ENCODE assay signal across 9 mouse cellular contexts in the genomic region with DNA sequence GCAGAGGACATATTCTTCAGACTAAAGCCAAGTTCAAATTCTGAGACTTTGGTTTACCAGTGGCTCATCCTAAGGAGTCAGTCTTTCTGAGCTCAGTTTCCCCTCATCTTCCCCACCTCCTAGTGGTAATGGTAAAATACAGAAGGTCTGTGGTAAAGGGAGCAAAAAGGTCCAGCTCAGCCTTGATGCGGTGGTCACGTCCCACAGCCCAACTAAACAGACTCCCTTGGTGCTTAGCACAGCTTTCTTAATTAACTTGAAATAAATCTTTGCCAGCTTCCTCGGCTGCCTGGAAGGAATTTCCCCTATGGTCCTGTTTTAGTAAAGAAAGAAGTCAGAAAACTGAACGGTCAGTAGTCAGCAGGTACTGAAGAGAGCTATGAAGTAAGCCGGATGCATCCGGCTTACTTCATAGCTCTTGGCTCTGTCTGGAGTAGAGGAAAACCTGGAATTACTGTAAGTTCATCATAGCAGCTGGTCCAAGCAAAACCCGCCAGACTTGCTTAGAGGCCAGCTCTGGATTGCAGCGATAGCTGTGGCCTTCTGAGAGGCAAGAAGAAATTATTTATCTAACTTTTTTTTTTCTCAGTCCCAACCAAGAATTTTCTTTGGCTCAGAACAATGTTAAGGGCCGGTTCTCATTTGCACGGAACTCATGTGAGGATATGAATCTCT.
DNase-seq lines count a peak whose midpoint lies in the region; ATAC-seq and TF ChIP-seq lines count a peak whose summit lies in the region.
"Had no signal": no experiment of that assay in that cellular context is flagged by ENCODE, and none has a peak within 500 bp of the region (broad histone marks: within the 10 kb centered on the region; RNA-seq: fewer than 3 reads in every experiment).

No protein-coding gene starts in this region.

- 80% methylated on average over 10 of the region's 10 CpGs for WGBS in hindbrain, embryonic 13.5 days
- WGBS in hindbrain, embryonic 11.5 days, result 88% methylated on average over 10 of the region's 10 CpGs
- 62% methylated on average over 10 of the region's 10 CpGs for WGBS in heart, embryonic 16.5 days
- WGBS in limb, embryonic 14.5 days, result 46% methylated on average over 10 of the region's 10 CpGs
- 70% methylated on average over 10 of the region's 10 CpGs for whole genome bisulfite sequencing in liver, embryonic 12.5 days (ENCODE audit: insufficient replicate concordance)

- no peak overlapping the region for H3K9ac ChIP-seq in hindbrain, embryonic 13.5 days
- no peak overlapping the region for H3K9ac ChIP-seq in hindbrain, embryonic 11.5 days (ENCODE audit: low read depth, low read length)
- H3K9ac ChIP-seq in heart, embryonic 16.5 days (ENCODE audit: low read length), result no peak overlapping the region
- H3K9ac ChIP-seq in limb, embryonic 14.5 days (ENCODE audit: low read depth, low read length, severe bottlenecking), result no peak overlapping the region
- H3K9ac ChIP-seq in liver, embryonic 12.5 days, result no peak overlapping the region
- H3K9ac ChIP-seq: midbrain, embryonic 12.5 days had no signal

- H3K36me3 ChIP-seq in hindbrain, embryonic 13.5 days, result no peaks in the 10 kb centered on the region
- no peaks in the 10 kb centered on the region for H3K36me3 ChIP-seq in hindbrain, embryonic 11.5 days (ENCODE audit: control insufficient read depth, insufficient read depth, low read length)
- no peaks in the 10 kb centered on the region for H3K36me3 ChIP-seq in heart, embryonic 16.5 days (ENCODE audit: control insufficient read depth, insufficient read depth)
- H3K36me3 ChIP-seq in limb, embryonic 14.5 days (ENCODE audit: control insufficient read depth, insufficient read depth, low read length), result no peaks in the 10 kb centered on the region
- no peaks in the 10 kb centered on the region for H3K36me3 ChIP-seq in liver, embryonic 12.5 days
- H3K36me3 ChIP-seq: midbrain, embryonic 12.5 days had no signal

- peaks cover 15% of the 10 kb centered on the region for H3K4me1 ChIP-seq in hindbrain, embryonic 13.5 days (replicated peaks)
- no peaks in the 10 kb centered on the region for H3K4me1 ChIP-seq in hindbrain, embryonic 11.5 days (replicated peaks; ENCODE audit: control insufficient read depth, insufficient read depth, low read length)
- peaks cover 14% of the 10 kb centered on the region for H3K4me1 ChIP-seq in brown adipose tissue, adult 24 weeks (ENCODE audit: control insufficient read depth, insufficient read depth, insufficient read length, low read length)
- H3K4me1 ChIP-seq in heart, embryonic 16.5 days (ENCODE audit: control insufficient read depth, insufficient read depth, low read length), result peaks cover 11% of the 10 kb centered on the region
- H3K4me1 ChIP-seq in limb, embryonic 14.5 days (ENCODE audit: control insufficient read depth, insufficient read depth, low read length), result peaks cover 14% of the 10 kb centered on the region
- no peaks in the 10 kb centered on the region for H3K4me1 ChIP-seq in liver, embryonic 12.5 days
- H3K4me1 ChIP-seq: midbrain, embryonic 12.5 days had no signal

- no peaks in the 10 kb centered on the region for H3K9me3 ChIP-seq in hindbrain, embryonic 13.5 days
- H3K9me3 ChIP-seq in hindbrain, embryonic 11.5 days (ENCODE audit: control insufficient read depth, low read length), result no peaks in the 10 kb centered on the region
- no peaks in the 10 kb centered on the region for H3K9me3 ChIP-seq in heart, embryonic 16.5 days (replicated peaks; ENCODE audit: control insufficient read depth, low read length)
- H3K9me3 ChIP-seq in limb, embryonic 14.5 days (ENCODE audit: control insufficient read depth, low read length), result no peaks in the 10 kb centered on the region
- no peaks in the 10 kb centered on the region for H3K9me3 ChIP-seq in liver, embryonic 12.5 days (replicated peaks)
- H3K9me3 ChIP-seq: midbrain, embryonic 12.5 days had no signal

- ATAC-seq in hindbrain, embryonic 13.5 days (ENCODE audit: low FRiP score), result no peak
- ATAC-seq in hindbrain, embryonic 11.5 days (ENCODE audit: low FRiP score), result no peak
- ATAC-seq in heart, embryonic 16.5 days (replicated peaks; ENCODE audit: extremely low read depth, insufficient read depth, low FRiP score), result peak; percentile 70; the same call in 1 of the 2 replicates
- no peak for ATAC-seq in limb, embryonic 14.5 days (ENCODE audit: low FRiP score, low read depth)
- no peak for ATAC-seq in frontal cortex, adult (ENCODE audit: low TSS enrichment)
- no peak for ATAC-seq in liver, embryonic 12.5 days

- H3K27me3 ChIP-seq in hindbrain, embryonic 13.5 days, result no peaks in the 10 kb centered on the region
- H3K27me3 ChIP-seq in hindbrain, embryonic 11.5 days (ENCODE audit: control insufficient read depth, insufficient read depth, low read length), result no peaks in the 10 kb centered on the region
- no peaks in the 10 kb centered on the region for H3K27me3 ChIP-seq in heart, embryonic 16.5 days (ENCODE audit: control insufficient read depth, insufficient read depth, low read length)
- H3K27me3 ChIP-seq in limb, embryonic 14.5 days (ENCODE audit: control insufficient read depth, insufficient read depth, low read length), result no peaks in the 10 kb centered on the region
- H3K27me3 ChIP-seq in liver, embryonic 12.5 days (replicated peaks), result no peaks in the 10 kb centered on the region; the same call in 1 of the 2 replicates
- H3K27me3 ChIP-seq: midbrain, embryonic 12.5 days had no signal

- no peak for DNase-seq in hindbrain, embryonic 11.5 days (ENCODE audit: low spot score)
- DNase-seq in limb, embryonic 14.5 days (ENCODE audit: low spot score), result peak; percentile 69
- DNase-seq in urinary bladder, postnatal 25 days (ENCODE audit: low spot score), result no peak

- H3K27ac ChIP-seq in hindbrain, embryonic 13.5 days, result peak overlapping the region; percentile 60
- no peak overlapping the region for H3K27ac ChIP-seq in hindbrain, embryonic 11.5 days (ENCODE audit: low read depth, low read length)
- H3K27ac ChIP-seq in brown adipose tissue, adult 24 weeks (replicated peaks; ENCODE audit: low read depth, low read length), result peak overlapping the region; percentile 56; the same call in 1 of the 2 replicates
- H3K27ac ChIP-seq in heart, embryonic 16.5 days (ENCODE audit: low read length), result peak overlapping the region; percentile 61
- H3K27ac ChIP-seq in limb, embryonic 14.5 days (replicated peaks; ENCODE audit: low read depth, low read length), result 0 out of 2 replicates have a peak overlapping the region, but pooled peaks have one; percentile 10
- no peak overlapping the region for H3K27ac ChIP-seq in liver, embryonic 12.5 days
- H3K27ac ChIP-seq: midbrain, embryonic 12.5 days had no signal

- no peak for TF ChIP-seq POLR2A in limb, embryonic 14.5 days (IDR thresholded peaks at IDR 0.05; ENCODE audit: borderline replicate concordance, extremely low read depth, insufficient read depth, insufficient read length)

- H3K4me2 ChIP-seq in hindbrain, embryonic 13.5 days, result no peak overlapping the region
- no peak overlapping the region for H3K4me2 ChIP-seq in hindbrain, embryonic 11.5 days (replicated peaks; ENCODE audit: low read depth, low read length)
- H3K4me2 ChIP-seq in heart, embryonic 16.5 days (ENCODE audit: low read depth, low read length), result no peak overlapping the region
- H3K4me2 ChIP-seq in limb, embryonic 14.5 days (replicated peaks; ENCODE audit: low read depth, low read length, severe bottlenecking), result no peak overlapping the region
- H3K4me2 ChIP-seq in liver, embryonic 12.5 days, result no peak overlapping the region
- H3K4me2 ChIP-seq: midbrain, embryonic 12.5 days had no signal

- H3K4me3 ChIP-seq in hindbrain, embryonic 13.5 days, result no peak overlapping the region
- no peak overlapping the region for H3K4me3 ChIP-seq in hindbrain, embryonic 11.5 days (ENCODE audit: low read depth, low read length)
- H3K4me3 ChIP-seq in brown adipose tissue, adult 24 weeks (ENCODE audit: insufficient read depth, low read depth, low read length), result no peak overlapping the region
- H3K4me3 ChIP-seq in heart, embryonic 16.5 days (ENCODE audit: low read length), result no peak overlapping the region
- no peak overlapping the region for H3K4me3 ChIP-seq in limb, embryonic 14.5 days (replicated peaks; ENCODE audit: low read length)
- no peak overlapping the region for H3K4me3 ChIP-seq in liver, embryonic 12.5 days
- H3K4me3 ChIP-seq: midbrain, embryonic 12.5 days had no signal

Comparison
In these comparisons a context has a peak if more than half of its experiments do, and no peak if none do; other contexts are left out.
1. H3K27ac ChIP-seq: peak in hindbrain, embryonic 13.5 days (single experiment), brown adipose tissue, adult 24 weeks (single experiment), heart, embryonic 16.5 days (single experiment) and limb, embryonic 14.5 days (single experiment); none in hindbrain, embryonic 11.5 days (single experiment) and liver, embryonic 12.5 days (single experiment).